ENCODE assay signal across 15 mouse cellular contexts in the genomic region with DNA sequence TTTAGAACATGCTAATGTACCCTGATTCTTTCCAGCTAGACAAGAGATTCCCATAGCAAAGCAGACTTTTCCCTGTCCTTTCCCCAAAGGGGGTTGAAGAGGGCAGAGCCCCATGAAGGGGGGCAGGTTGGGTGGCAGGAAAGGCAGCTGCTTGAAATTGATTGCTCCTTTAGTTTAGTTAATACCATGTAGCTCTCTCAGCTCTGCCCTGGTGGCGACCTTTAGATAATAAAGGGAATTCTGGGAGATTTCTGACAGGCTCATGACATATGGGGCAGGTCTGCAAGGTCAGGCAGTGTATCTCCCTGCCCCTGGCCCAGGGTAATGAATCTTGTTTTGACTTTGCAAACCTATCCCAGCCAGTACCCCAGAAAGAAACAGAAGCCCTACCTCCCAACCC. TPM values are rescaled to one million over a fixed set of nuclear protein-coding genes. Genes with fewer than 3 reads are reported as not detected.
DNase-seq lines count a peak whose midpoint lies in the region; ATAC-seq lines count a peak whose summit lies in the region.
"Had no signal": no experiment of that assay in that cellular context is flagged by ENCODE, and none has a peak within 500 bp of the region (broad histone marks: within the 10 kb centered on the region; RNA-seq: fewer than 3 reads in every experiment).

No protein-coding gene starts in this region.

- no peak overlapping the region for H3K4me2 ChIP-seq in kidney, embryonic 14.5 days (replicated peaks; ENCODE audit: low read depth, low read length)
- H3K4me2 ChIP-seq: embryonic facial prominence, embryonic 15.5 days; limb, embryonic 12.5 days; midbrain, embryonic 11.5 days had no signal

- H3K36me3 ChIP-seq in heart, embryonic 10.5 days: no peaks in the 10 kb centered on the region
- H3K36me3 ChIP-seq in kidney, embryonic 14.5 days (ENCODE audit: control insufficient read depth, insufficient read depth, low read length): no peaks in the 10 kb centered on the region
- H3K36me3 ChIP-seq: embryonic facial prominence, embryonic 15.5 days; limb, embryonic 12.5 days had no signal

- no peaks in the 10 kb centered on the region for H3K9me3 ChIP-seq in heart, embryonic 10.5 days
- H3K9me3 ChIP-seq in kidney, embryonic 14.5 days (ENCODE audit: control insufficient read depth, low read length): no peaks in the 10 kb centered on the region
- H3K9me3 ChIP-seq: embryonic facial prominence, embryonic 15.5 days; limb, embryonic 12.5 days had no signal

- no peak overlapping the region for H3K4me3 ChIP-seq in heart, embryonic 10.5 days
- H3K4me3 ChIP-seq in kidney, embryonic 14.5 days (ENCODE audit: low read length): no peak overlapping the region
- no peak overlapping the region for H3K4me3 ChIP-seq in brown adipose tissue, adult 24 weeks (ENCODE audit: insufficient read depth, low read depth, low read length)
- H3K4me3 ChIP-seq: embryonic facial prominence, embryonic 15.5 days; limb, embryonic 12.5 days had no signal

- no peak for DNase-seq in heart, embryonic 10.5 days (ENCODE audit: low spot score)
- DNase-seq in heart, adult 8-10 months (ENCODE audit: low spot score): no peak
- no peak for DNase-seq in kidney, adult 9 months
- peak; percentile 68 for DNase-seq in embryo, embryonic 11 days
- DNase-seq in urinary bladder, postnatal 4 days (ENCODE audit: low spot score in 2 of 2): no peak
- DNase-seq: cerebellum, postnatal 10 days; layer of hippocampus, postnatal 36 days; thymus, postnatal 36 days had no signal

- peak overlapping the region; percentile 60 for H3K27ac ChIP-seq in heart, embryonic 10.5 days
- no peak overlapping the region for H3K27ac ChIP-seq in kidney, embryonic 14.5 days (ENCODE audit: low read depth, low read length)
- peak overlapping the region; percentile 48 for H3K27ac ChIP-seq in brown adipose tissue, adult 24 weeks (replicated peaks; ENCODE audit: low read depth, low read length)
- H3K27ac ChIP-seq: embryonic facial prominence, embryonic 15.5 days; limb, embryonic 12.5 days had no signal

- H3K4me1 ChIP-seq in heart, embryonic 10.5 days: peaks cover 51% of the 10 kb centered on the region
- H3K4me1 ChIP-seq in kidney, embryonic 14.5 days (ENCODE audit: control insufficient read depth, insufficient read depth, low read length): peaks cover 4% of the 10 kb centered on the region; the same call in 1 of the 2 replicates
- peaks cover 52% of the 10 kb centered on the region for H3K4me1 ChIP-seq in brown adipose tissue, adult 24 weeks (ENCODE audit: control insufficient read depth, insufficient read depth, insufficient read length, low read length)
- H3K4me1 ChIP-seq: embryonic facial prominence, embryonic 15.5 days had no signal

- WGBS in heart, embryonic 10.5 days: 22% methylated on average over 1 of the region's 1 CpGs
- WGBS in kidney, embryonic 14.5 days: 11% methylated on average over 1 of the region's 1 CpGs

- no peak overlapping the region for H3K9ac ChIP-seq in kidney, embryonic 14.5 days (ENCODE audit: low read depth, low read length)
- H3K9ac ChIP-seq: embryonic facial prominence, embryonic 15.5 days; limb, embryonic 12.5 days had no signal

- H3K27me3 ChIP-seq in heart, embryonic 10.5 days (ENCODE audit: insufficient read depth, poor library complexity, severe bottlenecking): no peaks in the 10 kb centered on the region
- no peaks in the 10 kb centered on the region for H3K27me3 ChIP-seq in kidney, embryonic 14.5 days (ENCODE audit: control insufficient read depth, insufficient read depth, low read length)
- H3K27me3 ChIP-seq: embryonic facial prominence, embryonic 15.5 days; limb, embryonic 12.5 days had no signal

- ATAC-seq in kidney, embryonic 14.5 days (ENCODE audit: low FRiP score, low TSS enrichment): peak; percentile 73; the same call in 1 of the 2 replicates
- ATAC-seq: forebrain, embryonic 16.5 days; intestine, embryonic 16.5 days had no signal

RNA-seq across cellular contexts. Expression of gene Plxna2, which starts 17.4 kb away (rescaled TPM):
- 5.8 and 8.2 TPM in 2 replicates for polyA plus RNA-seq in heart, embryonic 10.5 days (2016; fragmentation: Nextera tagmentation; extraction: Ambion mirVana)
- total RNA-seq in heart, adult 8-10 months (2022): 10 to 100 TPM; 18.8 to 28.3 (median 25.5) TPM
- 4.4 and 7.4 TPM in 2 replicates for polyA plus RNA-seq in kidney, embryonic 14.5 days (2014; fragmentation: Nextera tagmentation; extraction: Ambion mirVana)
- 5.0 and 6.0 TPM in 2 replicates for polyA plus RNA-seq in brown adipose tissue, adult 24 weeks (2012; ENCODE audit: insufficient read depth, insufficient read length, missing spikeins)
